Mouse (Mus musculus) limb, embryonic 14.5 days (tissue): Measurements from ENCODE around the gene A130010J15Rik. TPM values are rescaled to one million over a fixed set of nuclear protein-coding genes. Genes with fewer than 3 reads are reported as not detected.

Experiments used
- ATAC-seq: fragments of 200-750 bp; cut with Nextera tagmentation; 2 replicates; pipeline ENCODE4 v1.8.0; 2017; ENCODE audit warnings: low read depth, moderate number of reproducible peaks, moderate TSS enrichment; ENCODE audit not compliant: low FRiP score
- DNase-seq: peaks from one replicate; pipeline ENCODE4 v3.0.0-alpha.2; 2015; ENCODE audit warnings: low spot score
- H3K27ac ChIP-seq: fragments of 300-500 bp; sonication (generic); replicated peaks from 2 replicates; pipeline ENCODE4 v1.5.1; 2014; ENCODE audit warnings: low read depth, mild to moderate bottlenecking, low read length, moderate library complexity, mixed read lengths
- H3K27me3 ChIP-seq: fragments of 300-500 bp; sonication (generic); 2 replicates; pipeline ENCODE4 v1.6.1; 2014; ENCODE audit warnings: low read length, mixed read lengths; ENCODE audit not compliant: control insufficient read depth, insufficient read depth
- H3K36me3 ChIP-seq: fragments of 300-500 bp; sonication (generic); 2 replicates; pipeline ENCODE4 v1.6.1; 2014; ENCODE audit warnings: mild to moderate bottlenecking, low read length, moderate library complexity, mixed read lengths; ENCODE audit not compliant: control insufficient read depth, insufficient read depth
- H3K4me1 ChIP-seq: fragments of 300-500 bp; sonication (generic); 2 replicates; pipeline ENCODE4 v1.6.1; 2014; ENCODE audit warnings: antibody characterized with exemption, low read length, mixed read lengths; ENCODE audit not compliant: control insufficient read depth, insufficient read depth
- H3K4me2 ChIP-seq: fragments of 300-500 bp; sonication (generic); replicated peaks from 2 replicates; pipeline ENCODE4 v1.6.1; 2014; ENCODE audit warnings: low read depth, mild to moderate bottlenecking, low read length, moderate library complexity; ENCODE audit not compliant: severe bottlenecking
- H3K4me3 ChIP-seq: fragments of 300-500 bp; sonication (generic); replicated peaks from 2 replicates; pipeline ENCODE4 v1.5.1; 2014; ENCODE audit warnings: low read length
- H3K9ac ChIP-seq: fragments of 300-500 bp; sonication (generic); 2 replicates; pipeline ENCODE4 v1.6.1; 2014; ENCODE audit warnings: mild to moderate bottlenecking, low read depth, low read length, moderate library complexity; ENCODE audit not compliant: severe bottlenecking
- H3K9me3 ChIP-seq: fragments of 300-500 bp; sonication (generic); 2 replicates; pipeline ENCODE4 v1.6.1; 2016; ENCODE audit warnings: low read length; ENCODE audit not compliant: control insufficient read depth
- POLR2A ChIP-seq: fragments of 200-500 bp; IDR thresholded peaks from 2 replicates; pipeline ENCODE4 v1.8.0; 2012; ENCODE audit warnings: inconsistent platforms, mild to moderate bottlenecking, moderate library complexity, borderline replicate concordance; ENCODE audit not compliant: insufficient read depth, insufficient read length; ENCODE audit errors: extremely low read depth
- WGBS: fragments of 180-500 bp; shearing (Covaris S2); extraction: QIAGEN DNeasy Blood & Tissue Kit; methylation state at CpG from one replicate; pipeline ENCODE4 v1.1.7; 2014; 5-methylcytosine and 5-hydroxymethylcytosine counted together
- polyA plus RNA-seq, 2 experiments: library from polyadenylated mRNA; depleted of rRNA in 1 of 2; stranded (reverse) in 1 of 2; unstranded in 1 of 2; fragments of >200 nt; fragmentation: Nextera tagmentation in 1 of 2; extraction: Ambion mirVana in 1 of 2; gene quantifications; 2 replicates each; pipeline versions ENCODE4 v1.2.1 to v1.2.3; 2012 to 2014

Gene A130010J15Rik
- polyA plus RNA-seq, 2 experiments, result 9.6 to 15.1 TPM

- no peak overlapping the region for H3K4me2 ChIP-seq
- no peak for DNase-seq
- ATAC-seq, result no peak
- H3K9ac ChIP-seq, result no peak overlapping the region
- no peaks in the 10 kb centered on the region for H3K9me3 ChIP-seq
- H3K4me1 ChIP-seq, result no peaks in the 10 kb centered on the region
- 77% methylated on average over 8 of the region's 8 CpGs for WGBS
- no peak overlapping the region for H3K27ac ChIP-seq
- no peak overlapping the region for H3K4me3 ChIP-seq
- TF ChIP-seq POLR2A, result no peak
- no peaks in the 10 kb centered on the region for H3K27me3 ChIP-seq
- no peaks in the 10 kb centered on the region for H3K36me3 ChIP-seq
Measured at GRCm38 (mm10) chr1:193142517-193143062, 25.3 kb upstream of the A130010J15Rik start.

GRCm38 (mm10) chr1:193144516-193144915 lies 23.3 kb upstream of the A130010J15Rik start:
- DNase-seq, result no peak
- H3K4me3 ChIP-seq, result no peak overlapping the region
- no peaks in the 10 kb centered on the region for H3K9me3 ChIP-seq
- no peak for TF ChIP-seq POLR2A
- no peak for ATAC-seq
- no peaks in the 10 kb centered on the region for H3K4me1 ChIP-seq
- H3K9ac ChIP-seq, result no peak overlapping the region
- H3K27ac ChIP-seq, result no peak overlapping the region
- WGBS, result 88% methylated on average over 6 of the region's 6 CpGs
- H3K27me3 ChIP-seq, result no peaks in the 10 kb centered on the region
- no peaks in the 10 kb centered on the region for H3K36me3 ChIP-seq
- no peak overlapping the region for H3K4me2 ChIP-seq

GRCm38 (mm10) chr1:193145101-193145500 lies 22.7 kb upstream of the A130010J15Rik start:
- no peak for DNase-seq
- Histone ChIP-seq H3K27ac (no peak overlapping the region), H3K9ac (no peak overlapping the region), H3K4me3 (no peak overlapping the region), H3K36me3 (no peaks in the 10 kb centered on the region), H3K9me3 (no peaks in the 10 kb centered on the region), H3K4me2 (no peak overlapping the region), H3K27me3 (no peaks in the 10 kb centered on the region), H3K4me1 (no peaks in the 10 kb centered on the region)
- ATAC-seq, result no peak
- 87% methylated on average over 4 of the region's 4 CpGs for WGBS
- TF ChIP-seq POLR2A, result no peak

- Histone ChIP-seq H3K9me3 (no peaks in the 10 kb centered on the region), H3K27me3 (no peaks in the 10 kb centered on the region), H3K4me1 (no peaks in the 10 kb centered on the region), H3K4me3 (no peak overlapping the region), H3K27ac (no peak overlapping the region), H3K36me3 (no peaks in the 10 kb centered on the region), H3K4me2 (no peak overlapping the region), H3K9ac (no peak overlapping the region)
- DNase-seq, result no peak
- TF ChIP-seq POLR2A, result no peak
- WGBS, result 92% methylated on average over 1 of the region's 1 CpGs
- ATAC-seq, result no peak
Measured at GRCm38 (mm10) chr1:193146416-193146815, 21.4 kb upstream of the A130010J15Rik start.

GRCm38 (mm10) chr1:193149231-193149630 lies 18.6 kb upstream of the A130010J15Rik start:
- Histone ChIP-seq H3K4me1 (peaks cover 10% of the 10 kb centered on the region), H3K4me2 (no peak overlapping the region), H3K36me3 (no peaks in the 10 kb centered on the region), H3K27me3 (peaks cover 14% of the 10 kb centered on the region), H3K27ac (no peak overlapping the region), H3K4me3 (no peak overlapping the region), H3K9ac (no peak overlapping the region), H3K9me3 (no peaks in the 10 kb centered on the region)
- TF ChIP-seq POLR2A, result no peak
- 61% methylated on average over 3 of the region's 3 CpGs for WGBS
- no peak for DNase-seq
- no peak for ATAC-seq

- DNase-seq, result peak; percentile 48
- Histone ChIP-seq H3K36me3 (no peaks in the 10 kb centered on the region), H3K4me1 (peaks cover 13% of the 10 kb centered on the region), H3K4me2 (no peak overlapping the region), H3K27me3 (peaks cover 16% of the 10 kb centered on the region), H3K4me3 (no peak overlapping the region), H3K9me3 (no peaks in the 10 kb centered on the region), H3K9ac (no peak overlapping the region), H3K27ac (no peak overlapping the region)
- TF ChIP-seq POLR2A, result no peak
- 45% methylated on average over 7 of the region's 7 CpGs for WGBS
- peak; percentile 38; the same call in 1 of the 2 replicates for ATAC-seq
Measured at GRCm38 (mm10) chr1:193151134-193151533, 16.7 kb upstream of the A130010J15Rik start.
